Mouse (Mus musculus) c-Kit-positive CD71-positive TER-119-negative erythroid progenitor cells, embryonic 14.5 days (primary cell): ENCODE data around the gene Unc13a.

Experiments
- DNase-seq: peaks from one replicate; pipeline ENCODE4 v3.0.0-alpha.2; 2013; ENCODE audit warnings: low read depth

The Unc13a gene

DNA sequence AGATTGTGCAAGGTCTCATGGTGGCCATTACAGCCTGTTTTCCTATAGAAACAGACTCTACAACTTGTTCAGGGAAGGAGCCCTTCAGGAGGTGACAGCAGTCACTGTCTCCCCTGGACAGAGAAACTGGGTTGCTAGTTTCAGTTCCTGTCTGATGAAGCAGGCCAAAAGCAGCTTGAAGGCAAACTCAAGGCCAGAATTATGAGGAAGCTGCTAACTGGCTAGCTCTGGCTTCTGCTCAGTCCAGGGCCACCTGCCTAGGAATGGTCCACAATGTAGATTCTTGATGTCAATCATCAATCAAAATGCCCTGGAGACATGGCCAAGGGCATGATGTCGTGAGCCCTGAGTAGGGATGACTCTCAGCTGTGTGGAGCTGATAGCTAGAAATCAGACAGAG, 46.5 kb downstream of the Unc13a start:
- DNase-seq: no peak

- no peak for DNase-seq
Measured at GRCm38 (mm10) chr8:71619786-71620185, 51.8 kb downstream of the Unc13a start.

- no peak for DNase-seq
Measured at GRCm38 (mm10) chr8:71613418-71613817, 58.1 kb downstream of the Unc13a start.

GRCm38 (mm10) chr8:71612141-71612540, 59.4 kb downstream of the Unc13a start:
- DNase-seq: no peak

GRCm38 (mm10) chr8:71610822-71611651, 60.5 kb downstream of the Unc13a start, which contains the start of gene Colgalt1:
TSS of gene Colgalt1 (plus strand) at chr8:71610998.
- DNase-seq: peak; percentile 98

GRCm38 (mm10) chr8:71604021-71604420, 67.5 kb downstream of the Unc13a start:
- no peak for DNase-seq

GRCm38 (mm10) chr8:71602666-71603334, 68.8 kb downstream of the Unc13a start:
- DNase-seq: no peak

DNA sequence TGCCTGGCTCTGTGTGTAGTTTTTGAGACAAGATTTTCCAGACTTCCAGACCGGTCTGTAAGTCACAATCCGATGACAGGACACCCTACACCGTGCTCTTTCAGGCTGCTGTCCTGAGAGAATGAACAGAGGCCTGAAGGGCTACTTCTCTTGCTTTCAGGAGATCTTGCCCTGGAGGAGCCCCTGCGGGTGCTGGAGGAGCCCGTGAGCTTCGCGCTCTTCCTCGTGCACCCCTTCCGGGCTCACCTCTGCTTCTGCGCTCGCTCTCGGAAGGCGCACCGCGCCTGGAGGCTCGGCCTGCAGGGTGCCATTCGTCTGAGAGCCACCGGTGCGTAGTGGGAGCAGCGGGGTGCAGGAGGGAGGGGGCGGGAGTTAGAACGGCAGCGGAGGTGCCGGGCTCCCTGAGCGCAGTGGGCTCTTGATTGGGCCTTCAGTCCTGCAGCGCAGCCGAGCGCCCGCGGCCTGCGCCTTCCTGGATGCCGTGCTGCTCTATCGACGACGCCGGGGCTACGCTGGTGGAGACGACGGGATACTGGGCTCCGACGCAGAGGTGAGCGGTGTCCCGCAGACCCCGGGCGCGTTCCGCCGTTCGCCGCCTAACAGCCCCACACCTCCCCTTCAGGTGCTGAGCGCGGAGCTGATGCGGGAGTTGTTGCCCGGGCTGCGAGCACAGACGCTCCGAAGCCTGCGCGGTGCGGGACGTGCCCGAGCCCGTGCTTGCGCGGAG, 69.5 kb downstream of the Unc13a start:
- DNase-seq: no peak

- no peak for DNase-seq
Measured at GRCm38 (mm10) chr8:71598841-71599240, 72.7 kb downstream of the Unc13a start.

- no peak for DNase-seq
Measured at GRCm38 (mm10) chr8:71598375-71598774, 73.2 kb downstream of the Unc13a start.

DNA sequence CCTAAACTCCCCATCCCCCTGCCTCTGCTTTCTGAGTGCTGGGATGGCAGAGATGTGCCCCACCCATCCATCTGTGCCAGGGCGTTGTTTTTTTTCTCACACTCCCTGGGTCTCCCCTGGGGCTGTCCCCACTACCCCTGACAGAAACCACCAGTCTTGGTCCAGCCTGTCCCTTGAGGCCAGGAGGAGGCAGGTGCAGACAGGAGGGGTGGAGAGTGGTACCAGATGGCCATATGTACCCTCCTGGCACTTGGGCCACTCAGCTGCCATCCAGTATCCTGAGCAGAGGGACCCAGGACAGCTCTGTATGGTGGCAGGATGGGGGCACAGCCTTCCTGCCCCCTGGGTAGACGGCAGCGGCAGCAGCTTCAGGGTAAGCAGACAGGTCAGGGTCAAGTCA, 74.1 kb downstream of the Unc13a start, which contains the start of gene Fam129c:
Gene Fam129c, plus strand, starts transcription at position 198 of the 400 bp plus-strand sequence.
- no peak for DNase-seq

DNA sequence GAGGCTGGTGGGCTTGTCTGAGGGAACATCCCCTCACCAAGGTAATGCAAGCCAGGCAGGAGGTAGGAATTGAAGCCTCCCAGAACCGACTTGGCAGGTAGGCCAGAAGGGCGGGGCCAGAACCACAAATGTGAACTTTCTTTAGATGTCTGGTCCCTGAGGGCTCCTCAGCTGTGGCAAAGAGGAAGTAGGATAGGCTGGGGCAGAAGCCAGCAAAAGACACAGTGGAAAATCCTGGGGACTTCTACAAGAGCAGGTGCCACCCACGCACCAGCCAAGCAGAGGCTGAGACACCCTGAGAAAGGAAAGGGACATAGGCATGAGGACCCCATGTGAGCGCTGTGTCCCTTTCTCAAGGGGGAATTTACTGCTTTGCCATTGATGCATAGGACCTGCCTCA, 74.8 kb downstream of the Unc13a start:
- no peak for DNase-seq

DNA sequence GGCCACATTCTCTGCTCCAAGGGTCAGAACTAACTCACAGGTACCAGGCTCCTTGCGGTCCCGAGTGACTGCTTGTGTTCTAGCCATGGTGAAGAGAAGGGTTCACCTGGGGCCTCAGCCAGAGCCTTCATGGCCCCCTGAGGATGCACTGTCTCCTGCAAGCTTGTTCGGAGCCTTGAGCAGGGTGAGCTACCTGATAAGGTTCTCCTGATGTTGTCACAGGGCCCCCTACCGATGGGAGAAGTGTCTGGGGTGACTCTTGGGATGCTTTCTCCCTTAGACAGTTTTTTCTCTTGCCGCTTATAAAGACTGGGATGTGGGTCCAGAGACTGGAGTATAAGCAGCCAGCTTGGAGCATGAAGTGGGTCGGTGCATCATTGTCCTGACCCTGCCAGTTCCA, 75.2 kb downstream of the Unc13a start:
- DNase-seq: no peak

GRCm38 (mm10) chr8:71595862-71596261, 75.7 kb downstream of the Unc13a start:
- peak; percentile 69 for DNase-seq

GRCm38 (mm10) chr8:71594324-71594722, 77.2 kb downstream of the Unc13a start:
- DNase-seq: no peak

GRCm38 (mm10) chr8:71593556-71594323, 77.8 kb downstream of the Unc13a start:
- no peak for DNase-seq

DNA sequence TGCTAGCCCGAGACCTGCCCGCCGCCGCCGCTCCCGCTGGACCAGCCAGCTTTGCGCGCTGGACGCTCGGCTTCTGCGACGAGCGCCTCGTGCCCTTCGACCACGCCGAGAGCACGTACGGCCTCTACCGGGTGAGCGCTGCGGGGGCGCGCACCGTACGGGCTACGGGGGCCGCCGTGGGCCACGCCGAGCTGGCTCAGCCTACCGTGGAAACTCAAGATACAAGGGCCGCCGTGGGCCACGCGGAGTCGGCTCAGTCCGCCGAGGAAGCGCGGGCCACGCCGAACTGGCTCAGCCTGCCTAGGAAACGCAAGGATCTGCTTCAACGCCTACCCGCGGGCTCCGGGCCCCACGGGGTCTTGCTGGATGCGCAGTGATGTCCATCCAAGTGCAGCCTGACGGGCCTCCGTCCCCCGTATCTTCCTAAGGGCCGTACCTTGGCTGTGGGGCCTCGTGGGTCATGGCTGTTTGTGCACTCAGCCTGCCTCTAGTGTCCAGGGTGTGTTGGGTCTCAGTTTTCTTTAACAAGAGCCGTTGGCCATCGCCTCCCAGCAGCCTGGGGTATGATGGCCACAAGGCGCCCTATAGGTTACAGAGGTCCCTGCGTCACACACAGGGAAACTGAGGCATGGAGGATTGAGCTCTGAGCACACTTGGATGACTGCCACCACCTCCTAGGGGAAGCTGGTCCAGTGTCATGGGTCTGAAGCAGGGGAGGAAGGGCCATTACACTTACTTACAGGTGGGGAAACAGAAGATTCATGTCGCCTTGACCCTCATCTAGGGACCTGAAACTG, 79.0 kb downstream of the Unc13a start:
- DNase-seq: no peak

GRCm38 (mm10) chr8:71591471-71592373, 79.8 kb downstream of the Unc13a start, which contains the start of gene Pgls:
TSS of gene Pgls (plus strand) at chr8:71592176.
- peak; percentile 88 for DNase-seq

DNA sequence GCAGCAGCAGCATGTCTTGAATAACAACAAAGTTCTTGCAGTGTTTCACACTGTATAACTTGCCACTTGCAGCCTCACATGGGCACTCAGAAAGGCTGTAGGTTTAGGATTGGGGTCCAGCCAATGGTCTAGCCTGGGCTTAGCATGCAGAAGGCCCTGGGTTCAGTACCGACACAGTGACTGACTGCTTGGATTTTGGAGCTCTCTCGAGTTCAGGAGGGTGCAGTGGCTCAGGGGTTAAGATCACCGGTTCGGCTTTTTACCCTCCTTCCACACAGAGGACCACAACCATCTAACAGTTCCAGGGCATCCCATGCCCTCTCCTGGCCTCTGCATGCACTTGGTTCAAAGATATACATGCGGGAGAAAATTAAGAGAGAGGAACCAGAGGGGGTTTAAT, 80.5 kb downstream of the Unc13a start:
- no peak for DNase-seq

DNA sequence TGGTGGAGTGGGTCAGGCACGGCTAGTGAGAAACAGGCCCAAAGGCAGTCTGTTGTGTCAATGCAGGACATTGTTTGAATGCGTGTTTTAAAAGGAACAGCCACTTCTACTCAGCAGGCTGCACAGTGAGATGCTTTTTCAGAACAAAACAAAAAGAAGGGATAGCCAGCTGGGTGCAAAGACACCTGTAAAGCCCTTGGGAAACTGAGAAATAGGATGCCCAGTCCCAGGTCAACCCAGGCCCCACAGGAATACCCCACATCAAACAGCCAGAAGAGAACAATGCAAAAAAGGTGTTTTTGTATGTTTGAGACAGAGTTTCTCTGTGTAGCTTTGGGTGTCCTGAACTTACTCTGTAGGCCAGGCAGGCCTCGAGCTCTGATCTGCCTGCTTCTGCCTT, 82.8 kb downstream of the Unc13a start:
- DNase-seq: no peak
